8 mouse cellular contexts compared by ENCODE assay signal in the genomic region with DNA sequence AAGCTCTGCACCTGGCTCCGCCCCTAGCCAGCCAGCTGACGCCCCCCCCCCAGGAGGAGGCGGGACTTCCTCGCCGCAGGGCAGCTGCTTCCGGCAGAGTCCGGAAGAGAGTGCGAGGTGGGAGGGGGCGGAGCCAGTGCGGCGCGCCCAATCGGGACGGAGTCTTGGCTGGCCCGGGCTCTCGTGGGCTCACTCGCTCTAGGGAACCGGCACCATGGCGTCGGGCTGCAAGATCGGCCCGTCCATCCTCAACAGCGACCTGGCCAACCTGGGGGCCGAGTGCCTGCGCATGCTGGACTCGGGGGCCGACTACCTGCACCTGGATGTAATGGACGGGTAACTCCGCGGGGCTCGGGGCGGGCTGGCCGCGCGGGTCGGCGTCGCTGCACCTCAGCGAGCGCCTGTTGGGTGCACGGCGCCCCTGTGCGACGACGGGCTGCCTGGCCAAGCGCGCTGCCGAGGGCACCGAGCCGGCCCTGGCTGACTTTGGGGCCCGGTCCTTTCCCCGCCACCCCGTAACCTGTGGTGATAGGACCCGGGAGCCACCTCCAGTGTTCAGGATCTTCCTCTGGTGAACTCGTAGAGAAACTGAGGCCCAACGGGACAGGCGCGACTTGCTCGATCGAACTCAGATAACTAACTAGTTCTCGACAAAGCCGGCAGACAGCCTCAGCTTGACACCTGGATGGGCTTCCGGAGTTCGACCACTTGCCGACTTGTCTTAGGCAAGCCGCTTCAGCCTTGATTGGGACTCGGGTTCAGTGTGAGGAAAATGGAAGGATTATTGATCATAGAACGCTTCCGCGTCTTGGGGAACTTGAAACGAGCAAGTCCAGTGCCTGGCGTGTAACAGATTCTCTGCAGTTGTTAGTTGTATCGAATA. TPM values are rescaled to one million over a fixed set of nuclear protein-coding genes. Genes with fewer than 3 reads are reported as not detected.
DNase-seq lines count a peak whose midpoint lies in the region; ATAC-seq lines count a peak whose summit lies in the region.

Gene Rpe, plus strand, starts transcription at position 139 of the 883 bp plus-strand sequence.

- no peaks in the 10 kb centered on the region for H3K36me3 ChIP-seq in hindbrain, embryonic 13.5 days

- peak within 1 kb of the TSS; percentile 86 for H3K4me3 ChIP-seq in hindbrain, embryonic 13.5 days

- ATAC-seq in hindbrain, embryonic 13.5 days (ENCODE audit: low FRiP score) = peak; percentile 100

- H3K4me2 ChIP-seq in hindbrain, embryonic 13.5 days = peak within 1 kb of the TSS; percentile 69

- H3K27ac ChIP-seq in hindbrain, embryonic 13.5 days = peak within 1 kb of the TSS; percentile 79

- under 1% methylated on average over 73 of the region's 73 CpGs for WGBS in hindbrain, embryonic 13.5 days

- no peaks in the 10 kb centered on the region for H3K9me3 ChIP-seq in hindbrain, embryonic 13.5 days

- peak within 1 kb of the TSS; percentile 88 for H3K9ac ChIP-seq in hindbrain, embryonic 13.5 days

- H3K4me1 ChIP-seq in hindbrain, embryonic 13.5 days (replicated peaks) = peaks cover 28% of the 10 kb centered on the region

- DNase-seq in NIH3T3 (ENCODE audit: low read depth) = peak; percentile 98
- DNase-seq in cerebellum, postnatal 10 days = peak; percentile 97 to 98
- peak; percentile 85 to 91 for DNase-seq in frontal cortex, postnatal 14 days (ENCODE audit: low spot score in 2 of 2)
- peak; percentile 81 to 82 for DNase-seq in layer of hippocampus, postnatal 25 days (ENCODE audit: extremely low spot score in 1 of 2, low spot score in 1 of 2)
- DNase-seq in lung, postnatal 25 days (ENCODE audit: low spot score) = peak; percentile 94
- DNase-seq in retina, embryonic 14.5 days (ENCODE audit: low spot score) = peak; percentile 95
- peak; percentile 97 for DNase-seq in thymus, postnatal 4 days

- no peaks in the 10 kb centered on the region for H3K27me3 ChIP-seq in hindbrain, embryonic 13.5 days

RNA-seq across cellular contexts. Expression of gene Rpe, which starts in this region (rescaled TPM):
- polyA plus RNA-seq in hindbrain, embryonic 13.5 days (2015; fragmentation: Nextera tagmentation; extraction: Ambion mirVana) = 37.2 and 44.5 TPM in 2 replicates
- 10 to 100 TPM; 37.9 to 39.4 TPM for total RNA-seq in layer of hippocampus, postnatal 25 days (2021)

Comparison
In these comparisons a context has a peak if more than half of its experiments do, and no peak if none do; other contexts are left out.
1. Peak in every context shown above with its lines: DNase-seq, ATAC-seq, H3K4me3 ChIP-seq and H3K27ac ChIP-seq.